Mouse (Mus musculus) neural tube, embryonic 13.5 days (tissue): ENCODE data around the gene Nfkbid. TPM values are rescaled to one million over a fixed set of nuclear protein-coding genes. Genes with fewer than 3 reads are reported as not detected.

Experiments used
- ATAC-seq: fragments of 200-750 bp; cut with Nextera tagmentation; 2 replicates; pipeline ENCODE4 v1.8.0; 2017; ENCODE audit warnings: low read depth, mild to moderate bottlenecking, moderate TSS enrichment, moderate library complexity
- H3K27ac ChIP-seq: fragments of 300-500 bp; sonication (generic); replicated peaks from 2 replicates; pipeline ENCODE4 v1.5.1; 2015; ENCODE audit warnings: moderate library complexity, mild to moderate bottlenecking, inconsistent platforms
- H3K27me3 ChIP-seq: fragments of 300-500 bp; sonication (generic); 2 replicates; pipeline ENCODE4 v1.6.1; 2015; ENCODE audit warnings: mild to moderate bottlenecking, inconsistent platforms
- H3K36me3 ChIP-seq: fragments of 300-500 bp; sonication (generic); 2 replicates; pipeline ENCODE4 v1.6.1; 2015; ENCODE audit warnings: mild to moderate bottlenecking, inconsistent platforms
- H3K4me1 ChIP-seq: fragments of 300-500 bp; sonication (generic); replicated peaks from 2 replicates; pipeline ENCODE4 v1.6.1; 2015; ENCODE audit warnings: inconsistent platforms
- H3K4me2 ChIP-seq: fragments of 300-500 bp; sonication (generic); 2 replicates; pipeline ENCODE4 v1.6.1; 2015; ENCODE audit warnings: inconsistent platforms, mild to moderate bottlenecking, moderate library complexity
- H3K4me3 ChIP-seq: fragments of 300-500 bp; sonication (generic); 2 replicates; pipeline ENCODE4 v1.5.1; 2015; ENCODE audit warnings: mild to moderate bottlenecking, inconsistent platforms
- H3K9ac ChIP-seq: fragments of 300-500 bp; sonication (generic); 2 replicates; pipeline ENCODE4 v1.6.1; 2015; ENCODE audit warnings: moderate library complexity, mild to moderate bottlenecking, inconsistent platforms
- H3K9me3 ChIP-seq: fragments of 300-500 bp; sonication (generic); 2 replicates; pipeline ENCODE4 v1.6.1; 2016; ENCODE audit warnings: inconsistent platforms
- WGBS: fragments of 180-500 bp; shearing (Covaris S2); methylation state at CpG from one replicate; pipeline ENCODE4 v1.1.7; 2015; 5-methylcytosine and 5-hydroxymethylcytosine counted together
- polyA plus RNA-seq: library from polyadenylated mRNA; unstranded; fragments of >200 nt; fragmentation: Nextera tagmentation; extraction: Ambion mirVana; gene quantifications from 2 replicates; pipeline ENCODE4 v1.2.1, GENCODE M21; 2015

The Nfkbid gene
- polyA plus RNA-seq, 1 experiment from 2014 or later = 2.8 TPM

DNA sequence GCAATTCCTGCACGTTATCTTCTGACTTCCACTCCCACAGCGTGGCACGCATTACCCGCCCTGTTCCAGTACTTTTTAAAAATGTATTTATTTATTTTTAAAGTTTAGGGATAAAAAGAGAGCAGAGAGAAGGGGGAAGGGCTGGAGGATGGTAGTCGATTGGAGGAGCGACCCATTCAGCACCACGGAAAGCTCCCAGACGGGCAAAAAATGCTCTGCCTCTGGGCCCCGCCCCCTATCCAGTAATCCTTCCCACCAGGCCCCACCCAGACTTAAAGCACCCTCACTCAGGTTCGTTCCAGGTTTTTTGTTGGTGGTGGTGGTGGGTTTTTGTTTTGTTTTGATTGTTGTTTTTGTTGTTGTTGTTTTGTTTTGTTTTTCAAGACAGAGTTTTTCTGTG lies 12.7 kb downstream of the Nfkbid start:
- Histone ChIP-seq H3K36me3 (peaks cover 46% of the 10 kb centered on the region), H3K9me3 (no peaks in the 10 kb centered on the region), H3K4me2 (no peak overlapping the region), H3K4me3 (no peak overlapping the region), H3K27ac (no peak overlapping the region), H3K9ac (no peak overlapping the region), H3K27me3 (0 out of 2 replicates have a peak, but pooled peaks cover 4% of the 10 kb centered on the region), H3K4me1 (no peaks in the 10 kb centered on the region)
- ATAC-seq = no peak
- WGBS = 2% methylated on average over 10 of the region's 10 CpGs

DNA sequence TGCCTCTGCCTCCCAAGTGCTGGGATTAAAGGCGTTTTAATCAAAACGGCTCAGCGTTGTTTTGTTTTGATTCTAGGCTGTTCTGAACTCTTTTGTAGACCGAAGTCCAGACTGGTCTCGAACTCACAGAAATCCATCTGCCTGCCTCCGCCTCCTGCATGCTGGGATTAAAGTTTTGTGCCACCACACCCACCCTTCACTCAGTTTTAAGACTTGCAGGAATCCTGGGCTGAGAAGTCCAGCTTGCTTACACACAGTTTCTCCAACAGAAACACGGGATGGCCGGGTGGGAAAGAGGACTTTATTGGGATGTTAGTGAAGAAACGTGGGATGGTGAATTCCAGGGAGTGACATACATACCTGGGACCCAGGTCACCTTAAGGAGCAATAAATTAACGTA lies 13.2 kb downstream of the Nfkbid start:
- 68% methylated on average over 10 of the region's 10 CpGs for WGBS
- no peak overlapping the region for H3K27ac ChIP-seq

DNA sequence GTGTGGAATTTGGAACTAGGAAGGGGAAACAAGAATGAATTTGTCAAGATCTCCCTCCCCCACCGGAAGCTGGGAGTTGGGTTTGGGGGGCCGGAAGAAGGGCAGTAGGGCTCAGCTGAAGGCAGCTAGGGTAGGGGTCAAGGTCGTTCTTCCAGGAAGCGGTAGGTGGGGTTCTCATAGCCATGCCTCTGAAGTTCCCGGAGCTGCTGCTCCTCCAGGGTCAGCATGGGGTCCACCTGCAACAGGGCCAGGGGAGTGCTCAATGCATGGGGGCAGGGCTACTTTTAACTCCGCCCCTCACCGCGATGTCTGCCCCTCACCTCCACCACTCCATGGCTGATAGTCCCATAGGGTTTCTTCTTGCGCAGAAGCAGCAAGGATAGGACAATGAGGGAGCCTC lies 13.6 kb downstream of the Nfkbid start:
- 0 out of 2 replicates have a peak, but pooled peaks cover 4% of the 10 kb centered on the region for H3K27me3 ChIP-seq
- WGBS = 33% methylated on average over 9 of the region's 9 CpGs
- no peaks in the 10 kb centered on the region for H3K4me1 ChIP-seq
- H3K4me3 ChIP-seq = no peak overlapping the region
- H3K27ac ChIP-seq = no peak overlapping the region
- peaks cover 55% of the 10 kb centered on the region for H3K36me3 ChIP-seq
- no peak overlapping the region for H3K9ac ChIP-seq
- no peak overlapping the region for H3K4me2 ChIP-seq
- ATAC-seq = no peak
- H3K9me3 ChIP-seq = no peaks in the 10 kb centered on the region

More for the DNA sequence above, 13.2 kb downstream of the Nfkbid start:
- no peak overlapping the region for H3K4me2 ChIP-seq
- H3K9me3 ChIP-seq = no peaks in the 10 kb centered on the region
- no peak overlapping the region for H3K4me3 ChIP-seq
- no peak for ATAC-seq
- H3K9ac ChIP-seq = no peak overlapping the region
- peaks cover 51% of the 10 kb centered on the region for H3K36me3 ChIP-seq
- 0 out of 2 replicates have a peak, but pooled peaks cover 4% of the 10 kb centered on the region for H3K27me3 ChIP-seq
- H3K4me1 ChIP-seq = no peaks in the 10 kb centered on the region

DNA sequence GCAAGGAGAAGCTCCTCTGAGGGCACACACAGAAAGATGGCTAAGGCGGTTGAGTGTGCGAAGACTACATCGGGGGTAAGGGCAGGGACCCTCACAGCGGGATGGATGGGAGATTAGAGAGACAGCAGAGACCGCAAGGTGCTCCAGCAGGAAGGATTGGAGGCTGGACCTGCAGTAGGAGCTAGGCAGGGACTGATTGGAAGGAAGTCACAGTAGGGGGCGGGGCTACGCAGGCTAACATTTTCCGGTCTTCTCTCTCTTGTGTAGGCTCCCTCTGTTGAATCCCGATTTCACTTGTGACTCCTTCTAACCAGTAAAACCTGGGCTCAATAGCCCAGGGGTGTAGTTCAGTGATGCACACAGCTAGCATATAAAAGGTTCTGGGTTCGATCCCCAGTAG lies 15.3 kb downstream of the Nfkbid start:
- Histone ChIP-seq H3K4me1 (peaks cover 8% of the 10 kb centered on the region; the same call in 1 of the 2 replicates), H3K27ac (no peak overlapping the region), H3K4me2 (no peak overlapping the region)

DNA sequence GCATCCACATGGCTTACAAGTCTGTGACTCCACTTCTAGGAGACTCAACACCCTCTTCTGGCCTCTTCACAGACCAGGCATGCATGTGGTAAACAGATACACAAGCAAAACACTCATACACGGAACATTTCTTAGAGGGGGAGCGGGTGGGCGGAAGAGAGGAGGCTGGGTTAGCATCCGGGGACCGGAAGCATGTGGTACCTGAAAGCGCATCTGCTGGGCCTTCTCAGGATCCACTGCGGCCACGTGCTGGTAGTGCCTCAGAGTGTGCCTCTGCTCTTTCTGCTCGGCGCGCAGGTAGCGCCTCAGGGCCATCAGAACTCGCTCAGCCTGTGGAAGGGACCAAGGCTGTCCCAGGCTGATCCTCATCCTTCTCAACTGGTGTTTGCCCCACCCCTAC lies 18.2 kb downstream of the Nfkbid start:
- 82% methylated on average over 13 of the region's 13 CpGs for WGBS
- ATAC-seq = no peak
- H3K4me2 ChIP-seq = no peak overlapping the region
- no peak overlapping the region for H3K9ac ChIP-seq
- H3K27me3 ChIP-seq = 0 out of 2 replicates have a peak, but pooled peaks cover 4% of the 10 kb centered on the region
- no peak overlapping the region for H3K4me3 ChIP-seq
- H3K9me3 ChIP-seq = no peaks in the 10 kb centered on the region
- H3K27ac ChIP-seq = no peak overlapping the region
- peaks cover 35% of the 10 kb centered on the region for H3K4me1 ChIP-seq
- peaks cover 83% of the 10 kb centered on the region for H3K36me3 ChIP-seq

More for the DNA sequence above, 15.3 kb downstream of the Nfkbid start:
- WGBS = 15% methylated on average over 10 of the region's 10 CpGs
- Histone ChIP-seq H3K9ac (no peak overlapping the region), H3K36me3 (peaks cover 70% of the 10 kb centered on the region), H3K27me3 (0 out of 2 replicates have a peak, but pooled peaks cover 4% of the 10 kb centered on the region), H3K9me3 (no peaks in the 10 kb centered on the region), H3K4me3 (no peak overlapping the region)
- ATAC-seq = no peak

DNA sequence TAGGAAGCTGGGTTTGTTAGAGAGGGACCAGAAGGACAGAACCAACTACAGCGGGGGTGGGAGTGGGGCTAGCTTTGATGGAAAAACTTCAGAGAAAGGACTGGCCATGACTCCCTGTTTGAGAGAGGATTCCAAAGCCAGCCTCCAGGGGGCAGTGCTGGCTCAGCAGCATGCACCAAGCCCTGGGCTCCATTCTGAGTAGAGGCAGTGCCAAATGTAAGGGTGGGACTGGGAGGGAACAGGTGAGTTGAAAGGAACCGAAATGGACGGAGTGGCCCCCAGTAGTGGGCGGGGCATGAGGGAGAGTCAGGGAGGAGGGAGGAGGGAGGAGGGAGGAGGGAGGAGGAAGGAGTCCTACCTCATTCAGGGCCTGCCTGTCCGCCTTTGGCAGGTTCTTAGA lies 19.2 kb downstream of the Nfkbid start:
- H3K36me3 ChIP-seq = peaks cover 73% of the 10 kb centered on the region
- no peak overlapping the region for H3K4me3 ChIP-seq
- peaks cover 36% of the 10 kb centered on the region for H3K4me1 ChIP-seq
- 21% methylated on average over 4 of the region's 5 CpGs for WGBS
- H3K4me2 ChIP-seq = no peak overlapping the region
- no peak overlapping the region for H3K9ac ChIP-seq
- H3K27ac ChIP-seq = no peak overlapping the region
- no peak for ATAC-seq
- H3K27me3 ChIP-seq = 0 out of 2 replicates have a peak, but pooled peaks cover 4% of the 10 kb centered on the region
- no peaks in the 10 kb centered on the region for H3K9me3 ChIP-seq

DNA sequence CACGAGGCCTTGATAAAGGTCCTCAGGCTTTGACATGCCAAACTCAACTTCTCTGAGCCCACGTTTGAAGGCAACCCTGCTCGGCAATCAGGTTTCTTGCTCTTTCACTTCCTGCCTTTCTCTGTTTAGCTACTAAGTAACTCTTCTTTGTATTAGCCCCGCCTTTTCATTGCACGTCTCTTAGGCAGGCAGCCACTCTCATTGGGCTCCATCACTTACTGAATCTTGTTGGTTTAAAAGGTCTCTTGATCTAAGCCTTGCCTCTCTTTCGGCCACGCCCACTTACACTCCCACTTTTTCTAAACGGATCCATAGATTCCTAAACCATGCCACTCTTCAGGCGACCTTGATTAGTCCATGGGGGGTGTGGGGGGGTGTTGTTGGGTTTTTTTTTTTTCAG lies 22.2 kb downstream of the Nfkbid start:
- H3K4me3 ChIP-seq = peak overlapping the region; percentile 86
- H3K36me3 ChIP-seq = peaks cover 46% of the 10 kb centered on the region
- no peak for ATAC-seq
- peak overlapping the region; percentile 98 for H3K9ac ChIP-seq
- H3K9me3 ChIP-seq = no peaks in the 10 kb centered on the region
- peak overlapping the region; percentile 98; the same call in 1 of the 2 replicates for H3K27ac ChIP-seq
- 19% methylated on average over 9 of the region's 9 CpGs for WGBS
- H3K4me2 ChIP-seq = peak overlapping the region; percentile 86
- H3K27me3 ChIP-seq = no peaks in the 10 kb centered on the region
- H3K4me1 ChIP-seq = peaks cover 44% of the 10 kb centered on the region

DNA sequence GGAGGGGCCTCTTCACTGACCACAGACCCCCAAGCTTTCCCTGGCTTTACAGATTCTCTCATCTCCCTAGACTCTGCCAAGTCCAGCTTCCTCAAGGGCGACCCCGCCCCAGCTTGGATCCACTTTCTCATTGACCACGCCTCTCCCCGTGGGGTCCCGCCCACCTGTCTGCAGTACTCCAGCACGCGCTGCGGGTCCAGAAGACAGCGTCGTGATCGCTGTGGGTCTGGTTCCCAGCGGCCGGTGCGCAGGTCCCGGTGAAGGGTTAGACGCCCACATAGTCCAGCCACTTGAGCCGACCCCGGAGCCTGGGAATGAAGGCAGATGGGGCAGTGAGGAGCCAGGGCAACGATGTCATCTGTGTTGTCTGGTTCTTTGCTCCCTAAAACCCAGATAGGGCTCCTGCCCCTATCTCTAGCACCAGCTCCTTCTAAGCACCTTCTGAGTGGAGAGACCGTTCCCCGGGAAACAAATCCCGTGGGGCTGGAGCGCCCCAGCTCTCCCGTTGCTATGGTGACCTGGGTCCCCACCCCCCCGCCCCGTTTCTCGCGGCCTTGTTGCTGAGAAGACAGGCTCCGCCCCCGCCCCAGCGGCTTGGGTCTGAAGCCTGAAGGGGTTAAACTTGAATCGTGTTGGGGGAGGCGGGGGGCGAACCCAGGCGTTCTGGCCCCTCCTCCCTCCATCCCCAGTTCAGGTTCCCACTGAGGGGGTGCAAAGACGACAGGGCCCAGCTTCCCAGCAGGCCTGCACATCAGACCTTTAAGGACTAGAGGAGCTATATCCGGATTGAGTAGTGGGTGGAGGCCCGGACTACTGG lies 22.8 kb downstream of the Nfkbid start:
- H3K9me3 ChIP-seq = no peaks in the 10 kb centered on the region
- H3K4me1 ChIP-seq = peaks cover 44% of the 10 kb centered on the region
- H3K27ac ChIP-seq = peak overlapping the region; percentile 98
- ATAC-seq = peak; percentile 56
- no peaks in the 10 kb centered on the region for H3K27me3 ChIP-seq
- H3K4me2 ChIP-seq = peak overlapping the region; percentile 86
- H3K4me3 ChIP-seq = peak overlapping the region; percentile 86
- WGBS = under 1% methylated on average over 38 of the region's 38 CpGs
- H3K36me3 ChIP-seq = peaks cover 39% of the 10 kb centered on the region
- H3K9ac ChIP-seq = peak overlapping the region; percentile 98

DNA sequence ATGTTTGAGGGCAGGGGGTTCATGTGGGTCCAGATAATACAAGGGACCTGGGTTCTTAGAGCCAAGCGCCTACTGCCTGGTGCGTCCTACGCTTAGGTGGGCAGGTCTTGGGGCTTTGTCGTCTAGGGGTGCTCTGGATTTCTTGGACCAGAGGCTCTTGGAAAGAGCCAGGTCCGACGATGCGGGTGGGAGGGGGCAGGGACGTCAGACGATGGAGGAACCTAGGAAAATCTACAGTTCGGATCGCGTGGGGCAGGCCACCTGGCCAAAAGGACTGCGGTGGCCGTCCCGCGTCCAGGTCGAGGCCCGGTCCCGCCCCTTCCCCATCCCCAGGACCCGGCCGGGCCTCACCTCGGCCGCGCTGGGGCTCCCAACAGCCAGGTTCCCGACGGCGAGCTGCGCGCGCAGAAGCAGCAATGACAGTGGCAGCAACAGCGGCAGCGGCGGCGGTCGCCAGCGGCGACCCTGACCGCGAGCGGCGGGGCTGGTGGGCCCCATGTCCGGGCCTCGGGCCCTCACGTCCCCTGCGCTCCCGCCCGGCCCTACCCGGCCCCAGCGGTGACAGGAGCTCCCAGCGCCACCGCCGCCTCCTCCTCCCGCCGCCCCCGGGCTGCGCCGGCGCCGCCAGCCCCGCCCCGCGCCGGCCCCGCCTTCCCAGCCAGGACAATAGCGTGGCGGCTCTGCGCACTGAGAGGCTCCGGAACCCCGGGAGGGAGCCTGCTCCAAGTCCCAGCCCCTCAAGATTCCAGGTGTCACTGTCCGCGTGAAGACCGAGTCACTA lies 23.6 kb downstream of the Nfkbid start, which contains the start of gene Aplp1:
Aplp1 (minus strand) TSS at position 565 of the 781 bp plus-strand sequence.
- Histone ChIP-seq H3K4me1 (peaks cover 44% of the 10 kb centered on the region), H3K27ac (peak within 1 kb of the TSS; percentile 98), H3K36me3 (peaks cover 31% of the 10 kb centered on the region), H3K9ac (peak within 1 kb of the TSS; percentile 98), H3K27me3 (no peaks in the 10 kb centered on the region), H3K9me3 (no peaks in the 10 kb centered on the region), H3K4me2 (peak within 1 kb of the TSS; percentile 86), H3K4me3 (peak within 1 kb of the TSS; percentile 86)
- WGBS = under 1% methylated on average over 54 of the region's 72 CpGs
- peak; percentile 82 for ATAC-seq

DNA sequence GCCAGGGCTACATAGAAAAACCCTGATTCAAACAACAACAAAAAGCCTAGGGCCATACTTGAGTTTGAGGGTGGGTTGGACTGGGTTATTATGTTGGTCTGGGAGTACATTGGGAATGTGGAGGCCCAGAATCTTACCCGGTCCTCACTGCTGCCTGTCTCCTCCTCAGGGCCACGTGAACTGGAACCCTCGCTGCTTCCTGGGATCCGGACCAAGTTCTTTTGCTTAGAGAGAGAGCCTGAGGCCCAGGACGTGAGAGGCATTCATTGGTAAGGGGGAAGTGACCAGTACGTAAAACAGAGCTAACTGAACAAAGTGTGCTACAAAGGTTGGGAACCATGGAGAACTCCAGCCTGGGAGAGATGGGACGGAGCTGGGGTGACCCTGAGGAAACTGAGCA lies 28.7 kb downstream of the Nfkbid start:
- H3K27ac ChIP-seq = no peak overlapping the region
- no peak for ATAC-seq
- H3K36me3 ChIP-seq = no peaks in the 10 kb centered on the region
- H3K9me3 ChIP-seq = no peaks in the 10 kb centered on the region
- no peak overlapping the region for H3K4me2 ChIP-seq
- H3K4me1 ChIP-seq = peaks cover 22% of the 10 kb centered on the region
- no peak overlapping the region for H3K4me3 ChIP-seq
- peaks cover 37% of the 10 kb centered on the region for H3K27me3 ChIP-seq
- 77% methylated on average over 7 of the region's 7 CpGs for WGBS
- no peak overlapping the region for H3K9ac ChIP-seq

DNA sequence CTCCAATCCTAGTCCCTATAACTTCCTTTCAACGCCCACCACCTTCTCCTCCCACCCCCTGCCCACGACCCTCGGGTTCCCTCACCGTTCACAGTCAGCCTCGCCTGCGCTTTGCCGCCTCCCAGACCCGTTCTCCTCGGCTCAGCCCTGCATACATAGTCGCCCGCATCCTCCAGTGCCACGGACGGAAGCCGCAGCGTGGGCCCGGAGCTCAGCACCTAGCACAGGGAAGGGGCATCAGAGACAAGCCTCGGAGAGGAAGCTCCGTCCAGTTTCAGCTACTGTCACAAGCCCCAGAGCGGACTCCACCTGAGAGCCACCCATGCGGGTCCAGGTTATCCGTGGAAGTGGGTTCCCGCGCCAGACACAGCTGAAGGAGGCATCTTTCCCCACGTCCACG lies 31.8 kb downstream of the Nfkbid start:
- peaks cover 68% of the 10 kb centered on the region for H3K27me3 ChIP-seq
- H3K9me3 ChIP-seq = no peaks in the 10 kb centered on the region
- H3K9ac ChIP-seq = no peak overlapping the region; the same call in 1 of the 2 replicates
- no peak for ATAC-seq
- H3K36me3 ChIP-seq = no peaks in the 10 kb centered on the region
- H3K4me1 ChIP-seq = peaks cover 36% of the 10 kb centered on the region
- 13% methylated on average over 25 of the region's 25 CpGs for WGBS
- peak overlapping the region; percentile 36 for H3K4me2 ChIP-seq
- H3K4me3 ChIP-seq = peak overlapping the region; percentile 17
- no peak overlapping the region for H3K27ac ChIP-seq

DNA sequence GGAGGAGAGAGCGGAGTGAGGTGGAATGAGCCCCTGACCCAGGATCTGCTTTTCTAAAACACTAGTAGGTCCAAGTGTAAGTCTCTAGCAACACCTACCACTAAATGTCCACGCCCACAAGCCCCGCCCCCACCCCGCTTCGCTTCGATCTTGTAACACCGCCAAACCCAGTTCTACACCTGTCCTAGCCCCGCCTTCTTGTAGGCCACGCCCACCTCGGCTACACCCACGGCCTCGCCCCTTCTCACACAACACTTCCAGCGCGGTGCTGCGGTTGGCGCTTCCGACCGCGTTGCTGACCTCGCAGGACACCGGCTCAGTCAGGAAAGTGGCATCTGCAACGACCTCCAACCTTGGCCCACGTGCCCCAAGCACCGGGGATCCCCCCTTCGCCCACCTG lies 32.2 kb downstream of the Nfkbid start:
- ATAC-seq = no peak
- H3K9me3 ChIP-seq = no peaks in the 10 kb centered on the region
- peaks cover 72% of the 10 kb centered on the region for H3K27me3 ChIP-seq

More for the DNA sequence above, 32.2 kb downstream of the Nfkbid start:
- Histone ChIP-seq H3K4me2 (peak overlapping the region; percentile 36), H3K27ac (no peak overlapping the region), H3K4me3 (peak overlapping the region; percentile 17), H3K36me3 (no peaks in the 10 kb centered on the region), H3K4me1 (peaks cover 40% of the 10 kb centered on the region), H3K9ac (no peak overlapping the region; the same call in 1 of the 2 replicates)
- 3% methylated on average over 25 of the region's 25 CpGs for WGBS
